Mouse (Mus musculus) neural tube, embryonic 11.5 days (tissue): ENCODE results near the gene Ppp4c. TPM values are rescaled to one million over a fixed set of nuclear protein-coding genes. Genes with fewer than 3 reads are reported as not detected.
"Not testable (repeated sequence)": the region's sequence is repeated elsewhere in the genome, so short reads cannot be mapped to it uniquely, and the experiment has no call there.

Source experiments
- ATAC-seq: fragments of 200-750 bp; cut with Nextera tagmentation; 2 replicates; pipeline ENCODE4 v1.8.0; 2017; ENCODE audit warnings: moderate number of reproducible peaks, mild to moderate bottlenecking, moderate TSS enrichment, moderate library complexity; ENCODE audit not compliant: insufficient read depth, low FRiP score, low TSS enrichment
- DNase-seq: peaks from one replicate; pipeline ENCODE4 v3.0.0-alpha.2; 2015; ENCODE audit warnings: low spot score
- H3K27ac ChIP-seq: fragments of 300-500 bp; sonication (generic); 2 replicates; pipeline ENCODE4 v1.5.1; 2014; ENCODE audit warnings: low read depth, mild to moderate bottlenecking, low read length
- H3K27me3 ChIP-seq: fragments of 300-500 bp; sonication (generic); 2 replicates; pipeline ENCODE4 v1.6.1; 2014; ENCODE audit warnings: mild to moderate bottlenecking, low read length, mixed read lengths; ENCODE audit not compliant: control insufficient read depth, insufficient read depth
- H3K36me3 ChIP-seq: fragments of 300-500 bp; sonication (generic); 2 replicates; pipeline ENCODE4 v1.6.1; 2014; ENCODE audit warnings: mild to moderate bottlenecking, low read length, moderate library complexity, mixed read lengths; ENCODE audit not compliant: control insufficient read depth, insufficient read depth
- H3K4me1 ChIP-seq: fragments of 300-500 bp; sonication (generic); 2 replicates; pipeline ENCODE4 v1.6.1; 2014; ENCODE audit warnings: low read length, mixed read lengths; ENCODE audit not compliant: control insufficient read depth, insufficient read depth
- H3K4me2 ChIP-seq: fragments of 300-500 bp; sonication (generic); 2 replicates; pipeline ENCODE4 v1.6.1; 2014; ENCODE audit warnings: low read depth, mild to moderate bottlenecking, moderate library complexity
- H3K4me3 ChIP-seq: fragments of 300-500 bp; sonication (generic); 2 replicates; pipeline ENCODE4 v1.5.1; 2014; ENCODE audit warnings: low read depth, low read length
- H3K9ac ChIP-seq: fragments of 300-500 bp; sonication (generic); 2 replicates; pipeline ENCODE4 v1.6.1; 2014; ENCODE audit warnings: mild to moderate bottlenecking, low read length
- H3K9me3 ChIP-seq: fragments of 300-500 bp; sonication (generic); 2 replicates; pipeline ENCODE4 v1.6.1; 2016; ENCODE audit warnings: low read length; ENCODE audit not compliant: control insufficient read depth
- WGBS: fragments of 180-500 bp; shearing (Covaris S2); extraction: QIAGEN DNeasy Blood & Tissue Kit; methylation state at CpG from one replicate; pipeline ENCODE4 v1.1.7; 2014; 5-methylcytosine and 5-hydroxymethylcytosine counted together
- polyA plus RNA-seq: library from polyadenylated mRNA; unstranded; fragments of >200 nt; fragmentation: Nextera tagmentation; extraction: Ambion mirVana; gene quantifications from 2 replicates; pipeline ENCODE4 v1.2.1, GENCODE M21; 2014

Ppp4c gene
- polyA plus RNA-seq, 1 experiment from 2014 or later, result 318 TPM

GRCm38 (mm10) chr7:126779983-126780970 is 12.0 kb downstream of the Ppp4c start:
- Histone ChIP-seq H3K4me2 (peak overlapping the region; percentile 59), H3K27ac (peak overlapping the region; percentile 68), H3K4me1 (peaks cover 25% of the 10 kb centered on the region), H3K9ac (peak overlapping the region; percentile 39), H3K4me3 (peak overlapping the region; percentile 28), H3K9me3 (no peaks in the 10 kb centered on the region), H3K27me3 (no peaks in the 10 kb centered on the region), H3K36me3 (peaks cover 6% of the 10 kb centered on the region)
- under 1% methylated on average over 21 of the region's 21 CpGs for WGBS
- peak; percentile 93 for DNase-seq
- ATAC-seq, result peak; percentile 65

DNA sequence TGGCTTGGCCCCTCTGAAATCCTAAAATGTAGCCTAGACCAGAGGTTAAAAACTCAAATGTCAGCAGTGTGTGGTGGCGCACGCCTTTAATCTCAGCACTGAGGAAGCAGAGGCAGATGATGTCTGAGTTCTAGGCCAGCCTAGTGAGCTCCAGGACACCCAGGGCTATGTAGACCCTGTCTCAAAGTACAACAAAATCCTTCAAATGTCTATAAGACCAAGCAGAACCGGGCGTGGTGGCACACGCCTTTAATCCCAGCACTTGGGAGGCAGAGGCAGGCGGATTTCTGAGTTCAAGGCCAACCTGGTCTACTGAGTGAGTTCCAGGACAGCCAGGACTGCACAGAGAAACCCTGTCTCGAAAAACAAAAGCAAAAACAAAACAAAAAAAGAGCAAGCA is 13.2 kb downstream of the Ppp4c start:
- not testable (repeated sequence) for H3K4me2 ChIP-seq, H3K9ac ChIP-seq, H3K9me3 ChIP-seq, ATAC-seq, DNase-seq, H3K4me3 ChIP-seq, H3K27me3 ChIP-seq, H3K36me3 ChIP-seq, H3K27ac ChIP-seq
- H3K4me1 ChIP-seq, result peaks cover 25% of the 10 kb centered on the region
- WGBS, result 96% methylated on average over 7 of the region's 7 CpGs

- no peak overlapping the region for H3K4me2 ChIP-seq
- H3K27ac ChIP-seq, result no peak overlapping the region
- 87% methylated on average over 3 of the region's 3 CpGs for WGBS
- H3K9ac ChIP-seq, result no peak overlapping the region
- no peak overlapping the region for H3K4me3 ChIP-seq
- DNase-seq, result no peak
- no peaks in the 10 kb centered on the region for H3K27me3 ChIP-seq
- no peaks in the 10 kb centered on the region for H3K9me3 ChIP-seq
- no peak for ATAC-seq
- no peaks in the 10 kb centered on the region for H3K36me3 ChIP-seq
- H3K4me1 ChIP-seq, result peaks cover 25% of the 10 kb centered on the region
These were observed 14.1 kb downstream of the Ppp4c start for GRCm38 (mm10) chr7:126778147-126778546.

DNA sequence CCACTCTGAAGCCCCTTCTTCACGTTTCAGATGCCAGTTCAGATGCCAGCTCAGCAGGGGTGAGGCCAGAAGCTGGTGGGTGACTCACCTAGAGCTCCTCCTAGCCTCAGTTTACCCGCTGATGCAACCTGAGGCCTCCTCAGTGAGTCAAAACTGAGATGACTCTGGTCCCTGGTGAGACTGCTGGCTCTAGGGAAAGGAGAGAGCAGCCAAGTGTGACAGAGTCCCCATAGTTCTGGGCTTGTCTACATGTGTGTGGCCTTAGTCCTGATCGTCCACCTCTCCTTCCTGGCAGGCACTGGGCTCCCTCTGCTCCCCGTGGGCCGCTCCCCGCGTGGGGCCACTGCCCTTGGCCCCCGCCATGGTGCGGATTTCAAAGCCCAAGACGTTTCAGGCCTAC is 14.8 kb downstream of the Ppp4c start:
- no peak for DNase-seq
- H3K27ac ChIP-seq, result 0 out of 2 replicates have a peak overlapping the region, but pooled peaks have one; percentile 77

DNA sequence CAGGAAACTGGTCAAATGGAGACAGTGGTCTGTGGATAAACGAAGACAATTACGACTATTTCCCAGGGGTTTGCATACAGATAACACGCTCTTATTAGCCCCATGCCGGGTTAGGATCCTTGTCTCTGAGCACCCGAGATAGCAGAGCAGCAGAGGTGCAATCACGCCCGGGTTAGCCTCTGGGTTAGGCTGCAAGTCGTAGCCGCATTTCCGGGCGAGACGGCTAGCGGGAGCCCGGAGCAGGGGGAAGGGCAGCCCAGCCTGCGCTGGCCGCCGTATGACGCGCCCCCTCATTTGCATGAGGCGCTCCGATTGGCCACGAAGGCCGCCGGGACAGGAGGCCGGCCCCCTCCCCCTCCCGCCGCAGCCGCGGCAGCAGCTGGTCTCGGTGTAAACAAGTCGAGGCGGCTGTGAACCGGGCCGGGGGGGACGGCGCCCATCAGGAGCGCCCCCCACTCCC is 15.7 kb downstream of the Ppp4c start, which contains the start of gene Ypel3:
Ypel3 (plus strand) TSS at position 358 of the 460 bp plus-strand sequence.
- no peaks in the 10 kb centered on the region for H3K9me3 ChIP-seq
- peak within 1 kb of the TSS; percentile 65 for H3K4me3 ChIP-seq
- DNase-seq (peak; percentile 93), ATAC-seq (peak; percentile 85)
- H3K27me3 ChIP-seq, result no peaks in the 10 kb centered on the region
- peaks cover 22% of the 10 kb centered on the region for H3K4me1 ChIP-seq
- peak within 1 kb of the TSS; percentile 82 for H3K9ac ChIP-seq
- peak within 1 kb of the TSS; percentile 77 for H3K27ac ChIP-seq
- no peaks in the 10 kb centered on the region for H3K36me3 ChIP-seq
- H3K4me2 ChIP-seq, result peak within 1 kb of the TSS; percentile 89
- 0% methylated on average over 24 of the region's 37 CpGs for WGBS

More for the DNA sequence above, 14.8 kb downstream of the Ppp4c start:
- H3K9me3 ChIP-seq, result no peaks in the 10 kb centered on the region
- H3K4me2 ChIP-seq, result peak overlapping the region; percentile 89
- 55% methylated on average over 10 of the region's 10 CpGs for WGBS
- H3K36me3 ChIP-seq, result no peaks in the 10 kb centered on the region
- peak overlapping the region; percentile 65 for H3K4me3 ChIP-seq
- no peak for ATAC-seq
- peak overlapping the region; percentile 82 for H3K9ac ChIP-seq
- H3K27me3 ChIP-seq, result no peaks in the 10 kb centered on the region
- peaks cover 25% of the 10 kb centered on the region for H3K4me1 ChIP-seq

GRCm38 (mm10) chr7:126775978-126776234 is 16.4 kb downstream of the Ppp4c start:
- Histone ChIP-seq H3K4me3 (no peak overlapping the region), H3K4me1 (peaks cover 16% of the 10 kb centered on the region), H3K27me3 (no peaks in the 10 kb centered on the region), H3K9me3 (no peaks in the 10 kb centered on the region), H3K4me2 (peak overlapping the region; percentile 89), H3K9ac (peak overlapping the region; percentile 82; the same call in 1 of the 2 replicates), H3K36me3 (no peaks in the 10 kb centered on the region), H3K27ac (peak overlapping the region; percentile 77)
- DNase-seq (no peak), ATAC-seq (no peak)
- 71% methylated on average over 3 of the region's 3 CpGs for WGBS

DNA sequence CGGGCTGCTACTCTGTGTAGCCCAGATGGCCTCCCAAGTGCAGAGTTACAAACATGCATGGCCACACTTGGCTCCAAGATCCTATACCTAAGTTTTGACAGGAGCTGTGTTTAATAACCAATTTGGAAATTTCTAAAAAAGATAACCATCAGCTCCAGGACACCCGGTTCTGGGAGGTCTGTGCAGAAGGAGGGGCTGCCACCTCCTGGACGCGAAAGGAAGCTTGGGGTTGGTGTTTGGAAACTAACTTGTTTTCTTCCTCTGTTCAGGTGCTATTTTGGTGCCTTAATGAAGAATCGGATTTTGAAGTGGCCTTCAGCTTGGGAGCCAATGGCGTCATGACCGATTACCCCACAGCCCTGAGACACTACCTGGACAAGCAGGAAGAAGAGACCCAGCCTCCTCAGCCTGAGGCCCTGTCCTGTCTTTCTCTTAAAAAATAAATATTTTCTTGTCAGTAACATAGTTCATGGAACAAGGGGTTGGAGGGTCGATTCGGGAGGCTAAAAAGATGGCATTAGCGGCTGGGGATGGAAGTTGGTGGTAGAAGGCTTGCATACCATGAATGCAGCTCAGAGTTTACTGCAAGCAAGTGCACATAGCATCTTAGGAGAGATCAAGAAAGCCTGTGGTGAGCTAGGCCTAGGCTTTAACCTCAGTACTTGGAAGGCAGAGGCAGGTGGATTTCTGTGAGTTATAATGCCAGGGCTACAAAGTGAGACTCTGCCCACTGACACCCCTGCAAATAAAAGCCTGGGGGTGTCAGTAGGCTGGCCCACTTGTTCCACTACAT is 16.9 kb downstream of the Ppp4c start:
- no peak overlapping the region for H3K4me2 ChIP-seq

DNA sequence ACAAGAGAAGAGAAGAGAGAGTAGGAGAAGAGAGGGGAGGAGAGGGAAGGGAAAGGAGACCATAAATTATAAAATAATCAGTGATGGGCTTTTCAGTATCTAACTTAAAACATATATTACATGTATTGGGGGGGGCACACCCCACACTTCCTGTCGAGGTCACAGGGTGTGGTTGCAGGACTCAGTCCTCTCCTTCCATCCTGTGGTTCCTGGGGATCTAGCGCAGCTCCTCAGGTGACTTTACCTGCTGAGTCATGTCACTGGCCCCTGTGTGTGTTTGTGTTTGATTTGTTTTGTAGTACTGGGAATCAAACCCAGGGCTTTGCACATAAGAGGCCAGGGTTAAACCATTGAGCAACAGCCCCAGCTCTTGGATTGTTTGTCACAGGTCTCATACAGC is 17.8 kb downstream of the Ppp4c start:
- DNase-seq (no peak), ATAC-seq (no peak)
- no peaks in the 10 kb centered on the region for H3K9me3 ChIP-seq
- WGBS, result 71% methylated on average over 2 of the region's 2 CpGs
- no peaks in the 10 kb centered on the region for H3K27me3 ChIP-seq
- H3K27ac ChIP-seq, result no peak overlapping the region
- H3K4me1 ChIP-seq, result peaks cover 13% of the 10 kb centered on the region
- H3K36me3 ChIP-seq, result no peaks in the 10 kb centered on the region
- H3K4me3 ChIP-seq, result no peak overlapping the region
- no peak overlapping the region for H3K4me2 ChIP-seq
- no peak overlapping the region for H3K9ac ChIP-seq

More for the DNA sequence above, 16.9 kb downstream of the Ppp4c start:
- Histone ChIP-seq H3K9ac (no peak overlapping the region), H3K4me3 (no peak overlapping the region), H3K27ac (peak overlapping the region; percentile 77; the same call in 1 of the 2 replicates), H3K9me3 (no peaks in the 10 kb centered on the region), H3K4me1 (peaks cover 16% of the 10 kb centered on the region), H3K27me3 (no peaks in the 10 kb centered on the region), H3K36me3 (no peaks in the 10 kb centered on the region)
- WGBS, result 88% methylated on average over 10 of the region's 10 CpGs
- DNase-seq, result no peak
- ATAC-seq, result no peak
